Mouse (Mus musculus) cerebellum, adult 18-20 months (tissue): ENCODE data around the gene S1pr5.
"Not testable (repeated sequence)": the region's sequence is repeated elsewhere in the genome, so short reads cannot be mapped to it uniquely, and the experiment has no call there.

Experiments
- DNase-seq, 2 experiments: peaks; one replicate each; pipeline ENCODE4 v3.0.0; 2021

The S1pr5 gene

DNA sequence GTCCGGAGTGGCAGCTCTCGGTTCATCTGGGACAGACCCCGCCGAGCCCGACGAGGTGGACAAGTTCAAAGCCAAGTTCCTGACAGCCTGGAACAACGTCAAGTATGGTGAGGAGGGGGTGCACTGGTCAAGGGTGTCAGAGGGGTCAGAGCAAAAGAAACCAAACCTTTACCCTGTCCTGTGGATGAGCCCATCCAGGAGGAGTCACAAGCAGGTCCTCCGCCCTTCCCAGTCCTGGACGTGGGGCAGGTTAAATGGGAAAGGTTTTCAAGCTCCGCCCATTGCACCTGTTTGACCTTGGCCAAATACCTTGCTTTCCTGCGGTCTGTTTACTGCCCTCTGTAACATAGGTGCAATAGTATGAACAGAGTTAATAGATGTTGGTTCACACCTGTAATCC, 17.4 kb upstream of the S1pr5 start:
- DNase-seq, result peak in 1 of 2 experiments; percentile 39

DNA sequence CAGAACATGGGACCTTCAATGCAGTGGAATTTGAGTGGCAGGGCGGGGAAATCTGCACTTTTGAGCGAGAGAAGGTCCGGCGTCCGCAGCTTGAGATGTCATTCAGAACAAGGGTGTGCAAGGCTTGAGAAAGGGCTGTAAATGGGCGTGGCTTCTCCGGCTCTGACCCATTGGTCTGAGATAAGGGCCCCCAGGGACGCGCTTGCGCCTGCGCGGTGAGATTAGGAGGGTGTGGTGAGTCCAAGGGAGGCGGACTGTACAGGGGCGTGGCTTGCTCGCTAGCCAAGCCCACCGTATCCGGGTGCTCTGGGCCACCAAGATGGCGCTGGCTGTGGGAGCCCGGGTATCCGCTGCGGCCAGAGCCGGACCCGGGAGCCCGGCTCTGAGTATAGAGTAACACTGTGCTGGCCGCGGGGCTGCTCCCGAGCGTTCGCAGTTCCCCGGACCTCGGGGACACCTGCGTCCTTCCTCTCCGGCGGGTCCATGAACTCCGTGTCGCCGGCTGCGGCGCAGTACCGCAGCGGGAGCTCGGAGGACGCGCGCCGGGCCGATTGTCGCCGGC, 16.8 kb upstream of the S1pr5 start, which contains the start of gene Atg4d:
Gene Atg4d (plus strand): TSS at position 294 of the 562 bp plus-strand sequence.
- peak; percentile 99 to 100 for DNase-seq

DNA sequence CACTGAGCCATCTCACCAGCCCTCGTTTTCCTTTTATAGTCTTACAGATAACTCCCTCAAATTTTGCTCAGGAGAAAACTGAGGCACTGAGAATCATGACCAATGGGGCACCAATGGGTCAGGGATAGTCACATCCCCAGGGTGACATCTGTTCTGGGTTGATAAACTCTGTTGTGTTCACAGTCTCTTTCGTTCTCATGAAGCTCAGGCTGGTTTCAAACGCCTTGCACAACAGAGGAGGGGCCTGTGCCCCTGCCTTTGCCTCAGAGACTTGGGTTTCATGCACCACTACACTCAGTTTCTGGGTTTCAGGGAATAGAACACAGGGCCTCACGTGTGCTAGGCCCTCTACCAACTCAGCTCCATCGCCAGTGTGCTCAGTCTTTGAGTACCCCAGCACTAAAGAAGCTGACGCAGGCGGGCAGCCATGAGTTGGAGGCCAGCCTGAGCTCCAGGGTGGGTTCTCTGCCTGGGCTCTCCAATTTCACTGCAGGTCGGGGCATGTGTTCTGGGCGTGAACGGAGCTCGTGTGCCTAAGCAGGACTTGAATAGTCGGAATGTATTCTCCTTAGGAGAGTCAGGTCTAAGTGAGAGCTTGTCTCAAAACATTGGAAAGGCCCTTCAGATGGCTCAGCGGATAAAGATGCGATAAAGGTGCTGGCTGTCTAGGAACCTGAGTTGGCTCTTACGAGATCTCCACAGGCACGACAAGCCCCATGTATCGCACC, 16.2 kb upstream of the S1pr5 start:
- peak in 1 of 2 experiments; percentile 29 for DNase-seq

DNA sequence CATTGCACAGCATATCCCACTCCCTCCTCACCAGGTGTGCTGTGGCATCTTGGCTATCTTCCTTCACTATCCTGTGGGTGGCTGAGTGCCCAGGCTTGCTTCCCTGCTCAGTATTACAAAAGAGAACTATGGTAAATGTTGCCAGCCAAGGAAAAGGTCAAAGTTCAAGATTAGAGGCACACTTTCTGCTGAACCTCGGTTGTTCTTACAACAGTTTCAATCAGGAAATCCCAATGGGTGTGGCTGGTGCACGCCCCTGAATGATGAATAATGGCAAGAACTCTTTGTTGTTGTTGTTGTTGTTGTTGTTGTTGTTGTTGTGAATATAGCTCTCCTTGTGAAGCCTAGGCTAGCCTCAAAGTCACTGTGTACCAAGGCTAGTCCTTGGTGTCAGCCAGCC, 13.6 kb upstream of the S1pr5 start:
- DNase-seq, result no peak

DNA sequence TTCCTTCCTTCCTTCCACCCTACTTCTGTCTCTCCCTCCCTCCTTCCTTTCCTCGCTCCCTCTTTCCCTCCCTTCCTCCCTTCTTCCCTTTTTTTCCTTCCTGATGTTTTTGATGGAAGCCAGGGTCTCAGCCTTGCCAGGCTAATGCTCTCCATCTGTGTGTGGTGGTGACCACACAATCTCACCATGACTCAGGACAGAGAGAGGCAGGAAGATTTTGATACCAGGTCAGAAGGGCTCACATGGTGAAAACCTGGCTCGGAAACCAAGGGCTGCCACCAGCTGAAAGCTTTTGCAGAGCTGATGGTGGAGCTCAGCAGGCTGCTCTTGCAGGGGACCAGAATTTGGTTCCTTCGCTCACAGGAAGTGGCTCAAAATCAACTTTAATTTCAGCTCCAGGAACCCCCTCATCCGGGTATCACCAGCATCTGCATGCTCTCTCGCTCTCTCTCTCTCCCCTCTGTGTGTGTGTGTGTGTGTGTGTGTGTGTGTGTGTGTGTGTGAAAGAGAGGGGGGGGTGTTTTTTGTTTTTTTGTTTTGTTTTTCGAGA, 12.3 kb upstream of the S1pr5 start:
- no peak for DNase-seq

DNA sequence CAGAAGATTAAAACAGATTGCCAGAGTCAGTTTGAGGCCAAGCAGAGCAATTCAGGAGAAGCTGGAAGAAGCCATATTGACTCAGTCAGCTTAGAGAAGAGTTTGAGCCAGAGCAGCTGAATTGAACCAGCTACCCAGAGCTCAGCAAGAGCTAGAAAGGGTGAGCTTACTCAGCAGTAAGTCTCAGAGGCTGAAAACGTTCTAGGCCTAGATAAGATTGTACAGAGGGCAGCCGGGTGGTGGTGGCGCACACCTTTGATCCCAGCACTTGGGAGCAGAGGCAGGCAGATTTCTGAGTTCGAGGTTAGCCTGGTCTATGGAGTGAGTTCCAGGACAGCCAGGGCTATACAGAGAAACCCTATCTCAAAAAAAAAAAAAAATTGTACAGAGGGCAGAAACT, 8.1 kb upstream of the S1pr5 start:
- not testable (repeated sequence) for DNase-seq

DNA sequence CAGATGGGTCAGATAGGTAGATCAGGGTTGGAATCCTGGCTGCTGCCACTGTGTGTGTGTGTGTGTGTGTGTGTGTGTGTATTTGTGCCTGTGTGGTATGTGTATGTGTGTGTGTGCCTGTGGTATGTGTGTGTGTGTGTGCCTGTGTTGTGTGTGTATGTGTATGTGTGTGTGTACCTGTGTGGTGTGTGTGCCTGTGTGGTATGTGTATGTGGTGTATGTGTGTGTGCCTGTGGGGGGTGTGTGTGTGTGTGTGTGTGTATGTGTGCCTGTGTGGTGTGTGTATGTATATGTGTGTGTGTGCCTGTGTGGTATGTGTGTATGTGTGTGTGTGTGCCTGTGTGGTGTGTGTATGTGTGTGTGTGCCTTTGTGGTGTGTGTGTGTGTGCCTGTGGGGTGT, 6.4 kb upstream of the S1pr5 start:
- no peak for DNase-seq

DNA sequence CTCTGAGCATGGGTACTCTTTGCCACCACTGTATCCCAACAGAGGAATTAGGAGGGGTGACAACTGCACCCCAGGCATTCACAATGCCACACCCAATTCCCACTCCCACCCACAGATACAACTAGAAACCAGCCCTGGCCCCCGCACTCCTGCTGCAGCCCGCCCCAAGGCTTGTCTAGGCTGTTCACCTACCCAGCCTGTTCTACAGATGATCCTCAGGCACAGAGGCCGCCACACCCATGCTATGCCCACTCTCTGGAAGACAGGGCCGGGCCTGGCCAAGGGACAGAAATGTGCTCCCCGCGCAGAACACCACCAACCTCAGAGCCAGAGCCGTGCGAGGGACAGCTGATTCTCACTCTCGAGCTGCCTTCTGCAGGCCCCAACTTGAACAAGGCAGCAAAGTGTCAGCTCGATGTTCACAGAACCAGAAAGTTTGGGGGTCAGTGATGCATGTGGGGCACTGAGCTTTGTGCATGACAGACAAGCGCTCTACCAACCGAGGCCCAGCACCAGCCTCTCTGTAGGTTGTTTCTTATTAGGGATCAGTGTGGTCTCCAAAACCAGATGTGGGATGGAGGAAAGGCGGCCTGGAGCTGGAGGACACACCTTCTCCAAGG, 3.0 kb upstream of the S1pr5 start:
- no peak for DNase-seq

DNA sequence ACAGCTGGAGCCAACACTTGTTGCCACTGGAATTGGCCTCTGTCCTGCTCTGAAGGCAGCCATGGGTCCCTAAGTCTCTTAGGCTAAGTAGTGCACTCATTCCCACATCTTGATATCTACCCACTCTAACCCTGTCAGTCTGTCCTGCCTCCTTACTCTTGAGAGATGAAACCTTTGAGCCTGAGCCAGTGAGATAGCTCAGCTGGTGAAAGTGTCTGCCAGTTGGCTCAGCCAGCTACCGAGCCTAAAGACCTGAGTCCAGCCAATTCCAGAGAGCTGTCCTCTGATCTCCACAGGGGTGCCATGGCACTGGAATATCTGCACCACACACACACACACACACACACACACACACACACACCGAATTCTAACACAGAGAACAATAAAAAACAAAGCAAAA, 2.3 kb upstream of the S1pr5 start:
- no peak for DNase-seq

DNA sequence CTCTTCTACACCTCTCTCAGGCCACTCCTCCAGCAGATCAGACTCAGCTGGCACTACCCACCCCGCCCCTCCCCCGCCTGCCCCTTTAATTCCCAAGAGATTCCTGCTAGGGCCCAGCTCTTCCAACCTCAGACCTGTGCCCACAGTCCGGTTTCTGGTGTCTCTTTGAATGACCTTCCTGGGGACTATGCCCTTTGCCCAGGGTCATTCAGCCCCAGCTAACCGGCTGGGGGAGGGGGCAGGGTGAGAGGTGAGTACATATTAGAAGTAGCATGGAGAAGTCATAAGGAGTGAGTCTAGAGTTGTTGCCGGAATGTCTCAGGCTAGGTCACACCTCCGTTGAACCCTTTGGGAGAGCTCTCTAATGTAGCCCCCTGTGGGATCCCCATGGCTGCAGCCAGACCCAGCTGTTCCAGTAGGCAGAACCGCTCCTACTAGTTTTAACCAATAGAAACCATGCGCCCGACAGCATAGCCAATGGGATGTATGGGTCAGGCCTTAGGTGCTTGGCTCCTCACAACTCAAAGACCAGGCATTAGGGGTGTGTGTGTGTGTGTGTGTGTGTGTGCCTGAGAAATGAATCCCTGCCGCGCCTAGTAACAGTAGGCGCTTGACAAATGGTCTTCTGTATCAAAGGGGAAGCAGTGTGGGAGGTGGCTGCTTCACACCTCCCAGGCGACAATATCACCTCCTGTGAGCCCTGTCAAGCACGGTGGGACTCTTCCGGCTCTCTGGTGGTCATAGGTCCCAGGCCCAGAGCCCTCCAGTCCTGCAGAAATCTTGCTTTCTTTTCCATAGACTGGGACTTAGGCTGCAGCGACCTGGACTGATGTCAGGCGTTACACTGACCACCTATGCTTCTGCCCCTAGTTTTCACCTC, 1.6 kb upstream of the S1pr5 start:
- DNase-seq, result no peak

DNA sequence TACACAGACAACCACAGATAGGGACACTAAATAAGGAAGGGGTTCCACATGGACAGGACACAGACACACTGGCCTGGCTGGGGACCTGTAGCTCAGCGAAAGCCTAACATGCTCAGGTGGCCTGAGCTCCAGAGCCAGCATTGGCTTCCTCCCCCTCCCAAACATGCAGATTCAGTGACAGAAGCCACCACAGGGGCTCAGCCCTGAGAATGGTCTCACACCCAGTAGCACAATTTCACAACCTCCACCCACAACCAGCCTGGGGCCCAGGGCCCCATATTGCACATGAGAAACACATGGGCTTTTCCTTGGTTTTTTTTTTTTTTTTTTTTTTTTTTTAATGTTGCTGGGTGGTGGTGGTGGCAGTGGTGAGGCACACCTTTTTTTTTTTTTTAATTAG, 1.9 kb downstream of the S1pr5 start:
- DNase-seq, result no peak

DNA sequence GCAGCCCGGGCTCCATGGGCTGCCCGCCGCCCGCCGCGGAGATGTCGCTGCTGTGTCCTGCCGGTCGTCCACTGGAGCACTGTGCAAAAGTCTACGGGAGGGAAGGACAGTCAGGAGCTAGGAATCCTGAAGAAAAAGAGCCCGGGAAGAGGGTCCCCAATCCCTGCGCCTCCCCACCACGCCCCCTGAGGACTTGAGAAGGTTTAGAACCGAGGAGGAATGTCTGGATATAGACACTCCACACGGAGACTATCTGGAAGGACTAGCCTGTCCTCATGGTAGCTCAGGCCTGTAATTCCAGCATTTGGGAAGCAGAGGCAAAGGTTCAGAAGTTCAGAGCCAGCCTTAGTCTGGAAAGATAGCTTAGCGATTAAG, 3.1 kb downstream of the S1pr5 start:
- DNase-seq, result no peak

DNA sequence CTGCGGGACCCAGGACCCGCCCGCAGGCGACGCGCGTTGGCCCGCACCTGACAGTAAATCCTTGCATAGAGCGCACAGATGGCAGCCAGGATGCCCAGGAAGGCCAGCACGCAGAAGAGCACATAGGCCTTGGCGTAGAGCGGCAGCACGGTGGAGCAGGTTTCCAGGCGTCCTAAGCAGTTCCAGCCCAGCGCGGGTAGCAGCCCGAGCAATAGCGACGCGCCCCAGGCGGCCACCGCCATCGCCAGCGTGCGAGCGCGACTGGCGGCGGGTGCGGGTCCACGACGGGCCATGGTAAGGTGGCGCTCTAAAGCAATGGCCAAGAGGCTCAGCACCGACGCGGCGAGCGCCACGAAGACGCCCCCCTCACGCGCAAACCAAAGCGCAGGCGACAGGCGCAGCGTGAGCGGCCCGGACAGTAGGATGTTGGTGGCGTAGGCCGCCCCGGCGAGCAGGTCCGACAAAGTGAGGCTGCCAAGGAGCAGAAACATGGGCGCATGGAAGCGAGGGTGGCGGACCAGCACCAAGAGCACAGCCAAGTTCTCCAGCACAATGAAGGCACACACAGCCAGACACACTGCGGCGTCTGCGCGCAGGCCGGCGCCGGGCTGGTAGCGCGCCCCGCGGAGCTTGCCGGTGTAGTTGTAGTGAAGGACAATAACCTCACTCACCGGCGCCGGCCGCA, 3.7 kb downstream of the S1pr5 start:
- DNase-seq, result peak; percentile 67 to 83

DNA sequence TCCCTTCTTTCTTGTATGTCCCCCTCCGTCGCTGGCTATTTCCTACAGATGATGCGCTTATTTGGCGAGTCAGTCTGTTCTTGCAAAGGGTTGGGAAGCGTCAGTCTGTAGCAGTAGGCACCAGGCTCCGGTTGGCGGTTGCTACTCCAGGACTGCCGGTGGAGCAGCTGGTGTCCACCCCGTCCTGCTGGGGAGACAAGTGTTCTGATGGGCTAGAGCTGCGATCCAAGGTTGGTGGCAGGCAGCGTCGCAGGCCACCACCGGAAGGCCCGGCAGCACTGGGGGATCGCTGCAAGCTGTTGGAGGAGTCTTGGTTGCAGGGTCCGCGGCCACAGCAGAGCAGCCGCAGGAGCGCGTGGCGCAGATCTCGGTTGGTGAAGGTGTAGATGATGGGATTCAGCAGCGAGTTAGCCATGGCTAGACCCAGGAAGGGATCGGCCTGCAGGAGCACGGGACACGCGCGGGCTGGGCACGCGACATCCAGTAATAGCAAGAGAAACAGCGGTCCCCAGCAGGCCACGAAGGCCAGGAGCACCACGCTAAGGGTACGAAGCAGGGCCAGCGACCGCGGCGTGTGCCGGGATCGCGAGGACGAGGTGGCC, 4.3 kb downstream of the S1pr5 start:
- DNase-seq, result peak in 1 of 2 experiments; percentile 86

DNA sequence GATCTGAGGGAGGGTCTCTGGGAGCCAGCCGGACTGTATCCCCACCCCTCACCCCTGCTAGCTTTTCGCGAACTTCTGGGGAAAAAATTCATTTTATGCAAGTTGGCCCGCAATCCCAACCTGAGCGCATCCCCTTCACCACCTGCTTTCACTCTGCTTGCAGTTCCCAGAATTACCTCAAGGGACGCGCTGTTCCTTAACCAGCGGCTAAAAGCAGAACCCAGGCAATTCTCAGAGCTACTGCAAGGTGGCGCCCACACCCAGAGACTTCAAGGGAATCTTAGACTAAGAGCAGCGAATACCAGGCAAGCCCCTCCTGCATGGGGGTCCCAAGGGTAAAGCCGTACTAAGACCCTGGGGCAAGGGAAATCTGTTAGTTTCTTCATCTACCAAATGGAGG, 6.9 kb downstream of the S1pr5 start:
- peak; percentile 86 to 87 for DNase-seq

DNA sequence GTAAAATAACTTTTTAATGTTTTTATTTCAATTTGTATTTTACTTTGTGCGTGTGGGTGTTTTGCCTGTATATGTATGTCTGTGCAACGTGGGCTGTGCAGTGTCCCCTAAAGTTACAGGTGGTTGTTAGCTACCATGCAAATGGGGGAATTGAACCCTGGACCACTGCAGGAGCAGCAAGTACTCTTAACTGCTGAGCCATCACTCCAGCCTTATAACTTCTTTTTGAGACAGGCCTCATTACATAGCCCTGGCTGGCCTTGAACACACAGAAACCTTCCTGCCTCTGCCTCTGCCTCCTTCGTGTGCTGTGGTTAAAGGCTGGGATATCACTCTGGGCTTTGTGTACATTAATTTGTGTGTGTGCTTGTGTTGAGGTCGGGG, 8.8 kb downstream of the S1pr5 start:
- DNase-seq, result no peak

DNA sequence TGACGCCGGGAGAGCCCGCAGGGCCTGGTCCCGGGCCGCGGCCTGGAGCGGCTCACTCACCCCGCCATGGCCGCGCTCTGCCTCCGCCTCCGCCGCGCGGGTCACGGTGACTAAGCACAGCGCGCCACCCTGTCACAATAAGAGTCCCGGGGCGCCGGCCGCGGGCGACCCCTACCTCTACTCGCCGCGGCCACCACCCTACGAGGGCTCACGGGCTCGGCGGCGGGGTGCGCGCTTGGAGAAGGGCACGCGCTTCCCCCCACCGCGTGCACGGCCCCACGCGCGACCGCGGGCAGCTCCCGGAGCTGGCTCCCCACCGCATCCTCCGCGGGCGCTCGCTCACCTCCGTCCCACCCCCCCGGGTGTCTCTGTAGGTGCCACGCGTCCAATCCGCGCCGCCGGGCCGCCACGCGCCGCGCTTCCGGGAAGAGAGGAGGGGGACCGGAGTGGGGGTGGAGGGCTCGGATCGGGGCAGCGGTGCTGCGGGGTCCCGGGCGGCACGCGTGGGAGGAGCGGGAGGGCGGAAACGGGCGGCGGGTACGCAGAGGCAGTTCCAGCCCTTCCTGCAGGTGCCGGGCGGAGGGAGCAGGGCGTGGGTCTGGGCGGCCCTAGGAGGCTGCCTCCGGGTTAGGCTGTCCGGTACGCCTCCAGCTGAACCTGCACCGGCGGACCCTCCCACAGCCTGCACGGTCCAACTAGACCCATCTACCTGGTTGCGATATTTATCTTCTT, 9.3 kb downstream of the S1pr5 start, which contains the start of gene Keap1:
Gene Keap1 (minus strand): TSS at position 629 of the 732 bp plus-strand sequence.
- peak; percentile 77 to 88 for DNase-seq

DNA sequence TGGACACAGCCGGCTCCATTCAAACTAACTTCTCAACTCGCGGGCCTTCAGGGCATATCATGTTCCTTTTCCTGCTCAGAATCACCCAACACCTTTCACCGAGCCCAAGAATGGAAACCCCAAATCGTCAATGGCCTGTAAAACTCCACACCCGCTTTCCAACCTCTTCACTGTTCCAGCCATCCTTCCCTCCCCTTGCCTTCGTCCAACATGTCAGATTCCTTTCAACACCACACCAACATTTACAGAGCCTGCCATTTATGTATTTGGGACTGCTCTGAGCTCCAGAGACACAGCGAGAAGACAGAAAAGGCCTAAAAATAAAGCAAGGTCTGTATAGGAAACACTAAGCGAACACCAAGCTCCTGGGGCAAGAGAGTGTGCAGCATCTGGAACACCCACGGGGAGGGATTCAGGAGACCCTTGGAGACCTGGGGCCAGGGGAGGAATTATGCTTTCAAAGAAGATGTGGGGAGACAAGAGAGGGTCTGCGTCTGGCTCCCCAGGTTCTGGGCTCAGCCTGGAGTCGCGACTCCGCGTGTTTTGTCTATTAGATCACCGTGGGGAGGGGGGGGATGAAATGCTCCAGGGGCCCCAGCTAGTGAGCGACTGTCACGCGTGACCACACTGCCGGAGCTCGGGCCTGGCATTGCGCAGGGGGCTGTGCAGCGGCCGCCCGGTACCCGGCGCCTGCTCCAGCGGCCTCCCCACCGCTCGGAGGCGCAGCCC, 10.1 kb downstream of the S1pr5 start:
- no peak for DNase-seq

DNA sequence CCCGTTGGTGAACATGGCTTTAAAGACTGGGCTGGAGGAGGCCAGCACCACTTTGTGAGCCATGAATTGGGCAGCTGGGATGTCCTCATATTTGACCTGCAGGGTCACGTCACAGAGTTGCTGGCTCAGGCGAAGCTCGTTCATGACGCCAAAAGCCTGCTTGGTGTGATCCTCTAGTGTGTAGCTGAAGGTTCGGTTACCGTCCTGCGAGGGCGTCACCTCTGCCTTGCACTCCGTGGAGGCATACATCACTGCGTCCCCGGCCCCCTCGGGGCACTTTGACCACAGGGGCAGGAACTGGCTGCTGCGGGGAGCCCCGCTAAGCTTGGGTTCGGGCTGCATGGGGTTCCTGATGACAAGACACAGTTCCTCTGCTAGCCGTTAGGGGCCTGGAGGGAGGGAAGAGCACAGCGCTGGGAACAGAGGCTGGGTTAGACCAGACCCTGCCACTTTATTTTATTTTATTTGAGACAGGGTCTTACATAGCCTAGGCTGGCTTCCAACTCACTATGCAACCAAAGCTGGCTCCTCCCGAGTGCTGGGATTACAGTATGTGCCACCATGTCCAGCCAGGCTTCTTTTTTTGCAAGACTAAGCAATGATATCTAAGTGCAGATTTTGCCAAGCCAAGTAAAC, 10.8 kb downstream of the S1pr5 start:
- DNase-seq, result peak; percentile 54 to 61

DNA sequence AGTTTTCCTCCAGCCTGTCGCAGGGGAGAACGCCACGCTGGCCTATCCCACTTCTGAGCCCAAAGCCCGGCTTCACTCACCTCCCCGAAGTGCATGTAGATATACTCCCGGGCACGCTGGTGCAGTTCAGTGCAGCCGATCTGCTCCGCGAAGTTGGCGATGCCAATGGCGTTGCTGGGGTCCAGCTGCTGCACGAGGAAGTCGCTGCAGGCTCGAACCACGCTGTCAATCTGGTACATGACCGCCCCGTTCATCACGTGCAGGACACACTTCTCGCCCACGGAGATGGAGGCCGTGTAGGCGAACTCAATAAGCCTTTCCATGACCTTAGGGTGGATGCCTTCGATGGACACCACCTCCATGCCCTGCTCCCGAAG, 11.3 kb downstream of the S1pr5 start:
- DNase-seq, result peak in 1 of 2 experiments; percentile 45
